Mouse (Mus musculus) brain, embryonic 14.5 days (tissue): ENCODE measurements at regions not wholly inside any gene's neighbourhood (a gene's known extent, or its start where the extent isn't known, plus 50 kb on each side); places are given as distances from the start of the nearest gene placed in this dataset.
A peak's percentile ranks its signal among the peaks of the same experiment; 100 is the strongest.
"Not testable (repeated sequence)": the region's sequence is repeated elsewhere in the genome, so short reads cannot be mapped to it uniquely, and the experiment has no call there.

ENCODE experiments used
- DNase-seq: peaks from one replicate; pipeline ENCODE4 v3.0.0-alpha.2; 2011; ENCODE audit warnings: low read depth
- CTCF ChIP-seq: fragments of 200-500 bp; IDR thresholded peaks from 2 replicates; pipeline ENCODE4 v1.5.1; 2012; ENCODE audit warnings: inconsistent platforms, mild to moderate bottlenecking, moderate library complexity, borderline replicate concordance; ENCODE audit not compliant: insufficient read depth, insufficient read length; ENCODE audit errors: extremely low read depth
- POLR2A ChIP-seq: fragments of 200-500 bp; IDR thresholded peaks from 2 replicates; pipeline ENCODE4 v1.6.1; 2012; ENCODE audit warnings: mild to moderate bottlenecking, inconsistent platforms, borderline replicate concordance; ENCODE audit not compliant: poor library complexity, insufficient read depth, insufficient read length, severe bottlenecking; ENCODE audit errors: extremely low read depth

GRCm38 (mm10) chr3:21610231-21610630 is 466.2 kb upstream of the Tbl1xr1 start:
- no peak for TF ChIP-seq POLR2A
- no peak for TF ChIP-seq CTCF
- DNase-seq: no peak

GRCm38 (mm10) chr3:21621745-21622144 is 454.7 kb upstream of the Tbl1xr1 start:
- TF ChIP-seq POLR2A (no peak), CTCF (no peak)
- no peak for DNase-seq

- TF ChIP-seq CTCF (no peak), POLR2A (no peak)
- no peak for DNase-seq
Observed at GRCm38 (mm10) chr3:21625039-21625438, 451.4 kb upstream of the Tbl1xr1 start.

DNA sequence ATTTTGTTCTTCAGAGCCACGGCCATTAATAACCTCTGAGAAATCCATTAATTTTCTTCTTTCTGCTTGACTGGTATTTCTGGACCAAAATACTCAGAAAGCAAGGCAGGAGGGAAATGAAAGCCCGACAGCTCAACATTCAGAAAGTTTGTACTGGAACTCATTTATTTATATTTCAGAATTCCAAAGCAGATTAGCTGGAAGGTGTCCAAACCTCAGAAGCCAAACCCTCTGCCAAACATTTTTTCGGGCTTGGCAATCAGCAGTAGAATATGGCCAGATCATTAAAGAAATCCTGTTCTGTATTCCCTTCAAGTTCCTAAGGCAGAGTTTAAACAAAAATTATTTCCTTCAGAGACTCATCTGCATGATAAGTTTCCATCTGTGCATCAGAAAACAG is 450.4 kb upstream of the Tbl1xr1 start:
- peak; percentile 86 for DNase-seq
- TF ChIP-seq CTCF (no peak), POLR2A (no peak)

DNA sequence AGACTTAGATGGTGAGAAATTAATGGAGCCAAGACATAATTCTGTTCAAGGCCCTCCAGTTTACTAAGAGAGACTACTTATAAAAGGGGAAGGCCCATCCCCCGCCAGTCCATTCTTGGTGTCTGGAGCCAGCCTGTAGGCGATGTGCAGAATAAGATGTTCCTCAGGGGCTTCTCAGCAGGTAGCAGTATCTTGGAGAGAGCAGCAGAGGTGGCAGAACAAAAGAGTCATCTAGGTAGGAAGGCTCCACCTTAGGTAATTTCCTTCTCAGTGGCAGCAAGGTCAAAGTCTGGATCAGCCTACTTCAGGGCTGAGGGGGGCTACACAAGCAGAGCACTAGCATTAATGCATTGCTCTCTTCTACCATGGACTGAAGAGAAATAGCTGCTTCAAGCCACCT is 449.4 kb upstream of the Tbl1xr1 start:
- DNase-seq: not testable (repeated sequence)

- DNase-seq: peak; percentile 93
- TF ChIP-seq POLR2A: no peak
- TF ChIP-seq CTCF: no peak
Observed at GRCm38 (mm10) chr3:21633600-21634221, 442.7 kb upstream of the Tbl1xr1 start.

- no peak for DNase-seq
- no peak for TF ChIP-seq POLR2A
- TF ChIP-seq CTCF: no peak
Observed at GRCm38 (mm10) chr3:21634675-21635204, 441.7 kb upstream of the Tbl1xr1 start.

DNA sequence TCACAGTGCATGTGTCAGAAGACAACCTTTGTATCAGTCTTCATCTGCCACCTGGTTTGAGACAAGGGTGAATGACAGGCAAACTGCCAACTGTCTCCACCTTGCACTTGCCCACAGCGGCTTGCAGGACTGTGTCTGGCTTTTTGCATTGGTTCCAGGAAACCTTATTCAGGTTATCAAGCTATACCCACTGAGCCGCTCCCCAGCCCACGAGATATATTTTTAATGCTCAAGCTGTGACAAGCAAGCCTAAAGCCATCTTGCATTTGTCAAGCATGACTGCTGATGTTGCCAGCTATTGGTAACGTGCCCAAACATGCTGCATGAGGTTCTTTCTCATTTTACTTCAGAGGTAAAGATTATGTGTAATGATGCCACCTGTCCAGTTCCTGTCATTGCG is 437.6 kb upstream of the Tbl1xr1 start:
- no peak for TF ChIP-seq POLR2A
- no peak for TF ChIP-seq CTCF
- DNase-seq: peak; percentile 65

DNA sequence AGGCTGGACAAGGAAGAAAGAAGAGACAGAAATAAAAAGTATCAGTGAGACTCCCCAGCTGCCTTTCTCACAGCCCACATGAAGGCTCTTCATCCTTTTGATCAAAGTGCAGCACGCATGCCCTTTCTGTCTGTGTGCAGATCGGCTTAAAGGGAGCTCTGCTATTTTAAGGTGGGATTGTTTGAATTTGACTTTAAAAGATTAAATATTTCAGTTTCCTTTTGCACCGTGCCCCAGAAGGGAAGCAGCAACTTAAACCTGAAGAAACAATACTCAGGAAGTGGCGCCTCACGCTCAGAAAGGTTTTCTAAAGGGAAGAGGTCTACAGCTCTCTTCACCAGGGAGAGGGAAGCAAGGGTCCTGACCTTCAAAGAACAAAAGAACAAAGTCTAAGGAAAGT is 436.9 kb upstream of the Tbl1xr1 start:
- DNase-seq: peak; percentile 24
- no peak for TF ChIP-seq CTCF
- TF ChIP-seq POLR2A: no peak

GRCm38 (mm10) chr3:21644086-21644485 is 432.4 kb upstream of the Tbl1xr1 start:
- no peak for DNase-seq
- TF ChIP-seq CTCF (no peak), POLR2A (no peak)

- peak; percentile 30 for DNase-seq
- TF ChIP-seq POLR2A: no peak
- TF ChIP-seq CTCF: no peak
Observed at GRCm38 (mm10) chr3:21645268-21645667, 431.2 kb upstream of the Tbl1xr1 start.

DNA sequence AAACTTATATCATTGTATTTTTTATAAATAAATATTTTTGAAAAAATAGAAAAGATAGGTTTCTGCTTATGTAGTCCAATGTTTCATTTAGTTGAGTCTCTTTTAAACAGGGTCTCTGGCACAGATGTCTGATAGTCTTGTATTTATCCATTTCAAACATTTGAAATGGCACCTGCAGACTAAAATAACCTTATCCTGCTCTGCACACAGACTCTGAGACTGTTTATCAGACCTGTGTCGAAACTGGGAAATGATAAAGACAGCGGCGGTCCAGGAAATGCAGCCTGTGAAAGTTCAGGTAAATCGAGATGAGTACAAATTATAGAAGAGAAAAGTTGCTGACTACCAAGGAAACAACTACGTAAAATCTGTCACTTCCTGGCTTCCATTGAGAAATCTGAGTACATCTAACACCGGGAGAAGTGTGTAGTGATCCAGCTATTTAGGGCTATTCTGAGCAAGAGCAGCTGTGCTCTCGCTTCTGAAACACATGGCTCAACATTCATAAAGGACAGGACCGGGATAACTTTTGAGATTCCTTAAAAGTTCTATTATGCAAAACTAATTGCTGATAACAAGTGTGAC is 426.5 kb upstream of the Tbl1xr1 start:
- no peak for TF ChIP-seq CTCF
- TF ChIP-seq POLR2A: no peak

GRCm38 (mm10) chr3:21655301-21655700 is 421.2 kb upstream of the Tbl1xr1 start:
- DNase-seq: no peak
- TF ChIP-seq POLR2A: no peak
- TF ChIP-seq CTCF: no peak

More for the DNA sequence above, 426.5 kb upstream of the Tbl1xr1 start:
- DNase-seq: no peak
